Mouse (Mus musculus): ENCODE results near the gene Micall1.

Micall1 gene

DNA sequence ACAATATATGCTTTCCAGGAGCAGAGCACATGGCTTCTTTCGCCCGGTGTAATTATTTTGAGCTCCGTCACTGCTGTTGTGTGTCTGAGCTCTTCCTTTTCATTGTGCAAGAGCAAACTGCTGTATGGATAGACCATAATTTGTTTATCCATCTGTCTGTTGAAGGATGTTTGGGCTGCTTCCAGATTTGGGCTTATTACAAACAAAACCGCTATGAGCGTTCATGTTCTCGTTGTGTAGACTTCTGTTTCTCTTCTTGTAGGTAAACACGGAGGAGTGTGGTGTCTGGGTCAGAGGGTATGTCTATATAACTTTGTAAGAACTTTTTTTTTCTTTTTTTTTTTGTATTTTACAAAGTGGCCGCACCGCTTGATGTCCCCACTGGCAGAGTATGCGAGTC is 76.5 kb downstream of the Micall1 start:
- DNase-seq (ENCODE audit: low spot score): peak; percentile 24
